Mouse (Mus musculus): Measurements from ENCODE around the gene Parl.

Gene Parl

DNA sequence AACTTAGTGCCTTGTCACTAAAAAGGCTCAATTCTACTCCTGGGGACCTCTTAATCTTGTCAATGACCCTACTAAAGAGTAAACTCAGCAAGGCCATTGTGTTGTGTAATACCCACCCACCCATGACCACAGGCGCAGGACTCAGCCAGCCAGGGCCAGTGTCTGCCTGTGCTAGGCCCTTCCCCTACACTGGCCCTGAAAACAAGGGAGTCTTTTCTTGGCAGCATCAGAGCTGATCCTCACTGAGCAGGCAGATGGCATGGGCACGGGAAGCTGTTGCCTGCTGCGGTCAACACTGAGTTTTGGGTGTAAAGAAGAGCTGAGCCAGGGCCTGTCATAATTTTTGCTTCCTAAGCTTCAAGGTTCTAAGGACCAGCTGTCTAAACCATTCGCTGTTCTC, 64.8 kb downstream of the Parl start:
- DNase-seq (ENCODE audit: low read depth, low spot score) = no peak

DNA sequence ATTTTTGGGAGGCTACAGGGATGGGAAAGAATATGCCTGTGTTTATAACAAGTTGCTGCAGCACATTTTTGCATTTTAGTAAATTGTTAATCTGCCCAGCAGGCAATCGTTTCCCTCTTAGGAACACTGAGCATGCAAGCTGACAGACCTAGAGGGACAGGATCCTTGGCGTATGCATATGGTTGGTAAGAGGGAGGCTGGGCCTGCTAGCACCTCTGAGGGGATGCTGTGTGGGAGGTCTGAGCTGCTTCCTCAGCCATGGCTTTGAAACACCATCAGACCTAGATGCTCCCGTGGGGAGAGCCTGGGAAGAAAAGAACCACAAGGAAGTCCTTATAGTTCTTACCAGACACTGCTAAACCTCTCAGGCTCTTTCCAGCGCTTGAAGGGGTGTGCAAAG, 67.8 kb downstream of the Parl start:
- no peak for DNase-seq (ENCODE audit: low read depth, low spot score)
